Mouse (Mus musculus): Measurements from ENCODE around the gene Plvap.

GRCm38 (mm10) chr8:71471861-71472260, 39.7 kb downstream of the Plvap start:
- TF ChIP-seq CTCF (IDR thresholded peaks at IDR 0.05) (no peak), EP300 (IDR thresholded peaks at IDR 0.05; ENCODE audit: insufficient read depth, low read depth, low read length) (no peak)
